Mouse (Mus musculus) MEL (cell line): ENCODE measurements around the gene Wdr35. TPM values are rescaled to one million over a fixed set of nuclear protein-coding genes. Genes with fewer than 3 reads are reported as not detected.

Experiments
- DNase-seq: peaks from one replicate; pipeline ENCODE4 v3.0.0; 2011; ENCODE audit warnings: low read depth, low spot score
- H3K27ac ChIP-seq: 2 replicates; pipeline ENCODE4 v1.5.1; 2012; ENCODE audit warnings: low read depth, mild to moderate bottlenecking, control low read depth, low read length, moderate library complexity; ENCODE audit not compliant: control insufficient read depth
- H3K27me3 ChIP-seq, 2 experiments: fragments of 150-350 bp in 1 of 2; sonication (generic) in 1 of 2; 2 replicates each; pipeline ENCODE4 v1.6.1; 2012; ENCODE audit warnings: low read length in 2 of 2, mild to moderate bottlenecking in 2 of 2, improper control_type of control experiment in 1 of 2, moderate library complexity in 1 of 2; ENCODE audit not compliant: insufficient read depth in 2 of 2, control insufficient read depth in 1 of 2
- H3K36me3 ChIP-seq, 2 experiments: 2 replicates each; pipeline ENCODE4 v1.6.1; 2012 to 2014; ENCODE audit warnings: low read length in 2 of 2, improper control_type of control experiment in 1 of 2, inconsistent platforms in 1 of 2, mild to moderate bottlenecking in 1 of 2; ENCODE audit not compliant: insufficient read depth in 2 of 2, control insufficient read depth in 1 of 2
- H3K4me1 ChIP-seq, 2 experiments: fragments of 150-350 bp in 1 of 2; sonication (generic) in 1 of 2; 2 replicates each; pipeline ENCODE4 v1.6.1; 2012; ENCODE audit warnings: low read length in 2 of 2, improper control_type of control experiment in 1 of 2, mild to moderate bottlenecking in 1 of 2; ENCODE audit not compliant: insufficient read depth in 2 of 2, control insufficient read depth in 1 of 2
- H3K4me3 ChIP-seq, 2 experiments: fragments of 150-350 bp in 1 of 2; sonication (generic) in 1 of 2; 2 replicates each; pipeline ENCODE4 v1.5.1; 2012; ENCODE audit warnings: low read depth in 2 of 2, low read length in 2 of 2, mild to moderate bottlenecking in 2 of 2, moderate library complexity in 2 of 2, control low read depth in 1 of 2, improper control_type of control experiment in 1 of 2; ENCODE audit not compliant: control insufficient read depth in 1 of 2, insufficient read depth in 1 of 2
- H3K79me2 ChIP-seq: 2 replicates; pipeline ENCODE4 v1.6.1; 2012; ENCODE audit warnings: mild to moderate bottlenecking, low read length, moderate library complexity; ENCODE audit not compliant: control insufficient read depth, poor library complexity, insufficient read depth
- H3K9ac ChIP-seq: 2 replicates; pipeline ENCODE4 v1.6.1; 2012; ENCODE audit warnings: low read depth, mild to moderate bottlenecking, control low read depth, low read length, moderate library complexity; ENCODE audit not compliant: control insufficient read depth, poor library complexity, severe bottlenecking
- H3K9me3 ChIP-seq: fragments of 150-350 bp; sonication (generic); replicated peaks from 2 replicates; pipeline ENCODE4 v1.6.1; 2012; ENCODE audit warnings: mild to moderate bottlenecking, low read length, improper control_type of control experiment, moderate library complexity; ENCODE audit not compliant: insufficient read depth
- BHLHE40 ChIP-seq: IDR thresholded peaks from 2 replicates; pipeline ENCODE4 v1.6.1; 2012; ENCODE audit warnings: low read depth, mild to moderate bottlenecking, inconsistent platforms, low read length, improper control_type of control experiment, borderline replicate concordance
- EP300 ChIP-seq, 2 experiments: IDR thresholded peaks; 2 replicates each; pipeline ENCODE4 v1.6.1; 2011; ENCODE audit warnings: improper control_type of control experiment in 2 of 2, low read length in 2 of 2, low read depth in 1 of 2, mild to moderate bottlenecking in 1 of 2
- MAFK ChIP-seq: IDR thresholded peaks from 2 replicates; pipeline ENCODE4 v1.6.1; 2011; ENCODE audit warnings: low read depth, mild to moderate bottlenecking, low read length, improper control_type of control experiment, borderline replicate concordance
- MAZ ChIP-seq: IDR thresholded peaks from 2 replicates; pipeline ENCODE4 v1.6.1; 2012; ENCODE audit warnings: low read depth, mild to moderate bottlenecking, inconsistent platforms, low read length, improper control_type of control experiment
- MEF2A ChIP-seq: IDR thresholded peaks from 2 replicates; pipeline ENCODE4 v1.6.1; 2014; ENCODE audit warnings: low read depth, mild to moderate bottlenecking, inconsistent platforms, low read length, improper control_type of control experiment; ENCODE audit not compliant: poor library complexity, insufficient replicate concordance, severe bottlenecking; ENCODE audit errors: extremely low read depth
- MYC ChIP-seq: IDR thresholded peaks from 2 replicates; pipeline ENCODE4 v1.6.1; 2011; ENCODE audit warnings: low read depth, mild to moderate bottlenecking, low read length, improper control_type of control experiment, moderate library complexity
- NELFE ChIP-seq: IDR thresholded peaks from 2 replicates; pipeline ENCODE4 v1.6.1; 2011; ENCODE audit warnings: low read depth, low read length, improper control_type of control experiment
- NRF1 ChIP-seq: IDR thresholded peaks from 2 replicates; pipeline ENCODE4 v1.6.1; 2014; ENCODE audit warnings: low read depth, mild to moderate bottlenecking, inconsistent platforms, low read length, improper control_type of control experiment, moderate library complexity; ENCODE audit not compliant: poor library complexity, insufficient read depth, severe bottlenecking
- POLR2AphosphoS2 ChIP-seq: IDR thresholded peaks from 2 replicates; pipeline ENCODE4 v1.6.1; 2011; ENCODE audit warnings: low read length, improper control_type of control experiment
- RAD21 ChIP-seq: IDR thresholded peaks from 2 replicates; pipeline ENCODE4 v1.6.1; 2011; ENCODE audit warnings: mild to moderate bottlenecking, low read depth, low read length, improper control_type of control experiment
- RCOR1 ChIP-seq: IDR thresholded peaks from 2 replicates; pipeline ENCODE4 v1.6.1; 2012; ENCODE audit warnings: low read depth, mild to moderate bottlenecking, inconsistent platforms, low read length, improper control_type of control experiment
- SIN3A ChIP-seq: IDR thresholded peaks from 2 replicates; pipeline ENCODE4 v1.6.1; 2012; ENCODE audit warnings: low read length, improper control_type of control experiment, inconsistent platforms
- TAL1 ChIP-seq: IDR thresholded peaks from 2 replicates; pipeline ENCODE4 v1.6.1; 2012; ENCODE audit warnings: mild to moderate bottlenecking, inconsistent platforms, low read length, moderate library complexity, mixed read lengths
- TCF12 ChIP-seq: IDR thresholded peaks from 2 replicates; pipeline ENCODE4 v1.6.1; 2014; ENCODE audit warnings: low read depth, mild to moderate bottlenecking, inconsistent platforms, low read length, improper control_type of control experiment, moderate library complexity
- USF1 ChIP-seq: IDR thresholded peaks from 2 replicates; pipeline ENCODE4 v1.6.1; 2014; ENCODE audit warnings: low read depth, mild to moderate bottlenecking, inconsistent platforms, low read length, improper control_type of control experiment, moderate library complexity
- USF2 ChIP-seq, 2 experiments: IDR thresholded peaks; 2 replicates each; pipeline ENCODE4 v1.6.1; 2011 to 2012; ENCODE audit warnings: improper control_type of control experiment in 2 of 2, low read length in 2 of 2, borderline replicate concordance in 1 of 2, inconsistent platforms in 1 of 2, low read depth in 1 of 2, mild to moderate bottlenecking in 1 of 2; ENCODE audit not compliant: insufficient read depth in 1 of 2
- ZKSCAN1 ChIP-seq: IDR thresholded peaks from 2 replicates; pipeline ENCODE4 v1.6.1; 2012; ENCODE audit warnings: low read depth, mild to moderate bottlenecking, inconsistent platforms, low read length, improper control_type of control experiment, moderate library complexity
- ZMIZ1 ChIP-seq: IDR thresholded peaks from 2 replicates; pipeline ENCODE4 v1.6.1; 2012; ENCODE audit warnings: low read depth, mild to moderate bottlenecking, inconsistent platforms, low read length, improper control_type of control experiment, moderate library complexity
- polyA plus RNA-seq, 2 experiments: library from polyadenylated mRNA; stranded (reverse) in 1 of 2; unstranded in 1 of 2; fragments of >175 nt in 1 of 2; fragments of >200 nt in 1 of 2; gene quantifications; 2 replicates each; pipeline versions ENCODE4 v1.2.1 to v1.2.4; 2012; ENCODE audit warnings: low replicate concordance in 2 of 2, low read depth in 1 of 2; ENCODE audit not compliant: insufficient read length in 2 of 2, insufficient read depth in 1 of 2, missing spikeins in 1 of 2
- total RNA-seq: library from RNA; depleted of rRNA; stranded (reverse); fragments of 300-350 nt; gene quantifications from 2 replicates; pipeline ENCODE4 v1.2.3, GENCODE M21; 2012; rRNA removed

Wdr35 gene
- total and polyA plus RNA-seq, 3 experiments = 5.7 to 5.9 TPM; not detected in 1

GRCm38 (mm10) chr12:9077554-9078125, 103.9 kb downstream of the Wdr35 start:
- H3K4me3 ChIP-seq = no peak overlapping the region

More at GRCm38 (mm10) chr12:9077554-9078125, 103.9 kb downstream of the Wdr35 start:
- Histone ChIP-seq H3K79me2 (no peaks in the 10 kb centered on the region), H3K27ac (no peak overlapping the region), H3K9me3 (no peaks in the 10 kb centered on the region), H3K27me3 (no peaks in the 10 kb centered on the region), H3K4me1 (no peaks in the 10 kb centered on the region), H3K36me3 (no peaks in the 10 kb centered on the region), H3K9ac (no peak overlapping the region)
- TF ChIP-seq SIN3A (no peak), NELFE (no peak), USF1 (no peak), EP300 (IDR thresholded peaks at IDR 0.05; ENCODE audit: low read depth in 1 of 2, low read length in 2 of 2) (no peak), BHLHE40 (no peak), MAZ (no peak), USF2 (IDR thresholded peaks at IDR 0.05; ENCODE audit: borderline replicate concordance in 1 of 2, insufficient read depth in 1 of 2, low read depth in 1 of 2, low read length in 2 of 2) (no peak), RAD21 (no peak), TAL1 (no peak), TCF12 (no peak), MAFK (no peak), ZMIZ1 (no peak), MYC (no peak), RCOR1 (no peak), POLR2AphosphoS2 (no peak), NRF1 (no peak), ZKSCAN1 (no peak), MEF2A (no peak)
- DNase-seq = no peak

Other genes with a start within 250 kb of the Wdr35 start
- 25.3 and 32.3 TPM in 2 replicates for gene Sdc1, start 202.6 kb upstream of the Wdr35 start, total RNA-seq
- gene Sdc1, start 202.6 kb upstream of the Wdr35 start, polyA plus RNA-seq = 10 to 100 TPM in 1 of 2 experiments, not detected in 1; 33.6 TPM
- gene Laptm4a, start 52.2 kb upstream of the Wdr35 start, total RNA-seq = 43.8 and 49.0 TPM in 2 replicates
- gene Laptm4a, start 52.2 kb upstream of the Wdr35 start, polyA plus RNA-seq = 10 to 100 TPM in 1 of 2 experiments, not detected in 1; 49.7 TPM
- not detected in 2 replicates for gene Matn3, start 26.0 kb upstream of the Wdr35 start, total RNA-seq
- gene Matn3, start 26.0 kb upstream of the Wdr35 start, polyA plus RNA-seq = not detected
- gene Ttc32, start 56.1 kb downstream of the Wdr35 start, total RNA-seq = 6.7 and 7.3 TPM in 2 replicates
- 1 to 10 TPM in 1 of 2 experiments, not detected in 1; 7.4 TPM for gene Ttc32, start 56.1 kb downstream of the Wdr35 start, polyA plus RNA-seq